Comparison of ENCODE assay signal across 8 mouse cellular contexts in genomic region chr19:41618153-41618657, GRCm38 (mm10). TPM values are rescaled to one million over a fixed set of nuclear protein-coding genes. Genes with fewer than 3 reads are reported as not detected.
DNase-seq lines count a peak whose midpoint lies in the region; ATAC-seq and TF ChIP-seq lines count a peak whose summit lies in the region.
"Had no signal": no experiment of that assay in that cellular context is flagged by ENCODE, and none has a peak within 500 bp of the region (broad histone marks: within the 10 kb centered on the region; RNA-seq: fewer than 3 reads in every experiment).

No protein-coding gene starts in this region.

- H3K9ac ChIP-seq in forebrain, embryonic 14.5 days (ENCODE audit: low read length), result no peak overlapping the region
- no peak overlapping the region for H3K9ac ChIP-seq in midbrain, embryonic 15.5 days

- ATAC-seq in forebrain, embryonic 14.5 days, result peak; percentile 55; the same call in 1 of the 2 replicates
- no peak for ATAC-seq in midbrain, embryonic 15.5 days (replicated peaks)

- 41% methylated on average over 6 of the region's 6 CpGs for WGBS in bone marrow, adult 2 months
- WGBS in forebrain, embryonic 14.5 days, result 40% methylated on average over 6 of the region's 6 CpGs
- WGBS in midbrain, embryonic 15.5 days, result 53% methylated on average over 6 of the region's 6 CpGs

- intact Hi-C loops in left cerebral cortex, postnatal 14 days (cut with DNase I), result no loop called here
- intact Hi-C loops in left cerebral cortex, postnatal 36 days (cut with DNase I), result loop anchor here (10.0 kb wide), 1 partner anchor 303 kb away; no protein-coding TSS in a partner anchor

- no peaks in the 10 kb centered on the region for H3K36me3 ChIP-seq in forebrain, embryonic 14.5 days (ENCODE audit: control insufficient read depth, insufficient read depth, low read length)
- H3K36me3 ChIP-seq in midbrain, embryonic 15.5 days (replicated peaks), result no peaks in the 10 kb centered on the region

- no peaks in the 10 kb centered on the region for H3K9me3 ChIP-seq in forebrain, embryonic 14.5 days (replicated peaks; ENCODE audit: control insufficient read depth, low read length)
- H3K9me3 ChIP-seq in midbrain, embryonic 15.5 days, result no peaks in the 10 kb centered on the region

- no peak for TF ChIP-seq CTCF in bone marrow, adult 2 months (IDR thresholded peaks at IDR 0.05; ENCODE audit: control insufficient read depth, insufficient read depth, low read length)

- peak; percentile 31 to 60 for DNase-seq in left cerebral cortex, postnatal 14 days (ENCODE audit: low spot score in 2 of 2)
- no peak for DNase-seq in left cerebral cortex, postnatal 36 days (ENCODE audit: low spot score in 2 of 2)
- DNase-seq in forebrain, embryonic 14.5 days (ENCODE audit: low spot score), result peak; percentile 88
- DNase-seq in cerebellum, adult 11-12 months, result no peak
- no peak for DNase-seq in thymus, postnatal 25 days
- DNase-seq: thymus, postnatal 4 days had no signal

- H3K4me3 ChIP-seq in bone marrow, adult 2 months (replicated peaks; ENCODE audit: control insufficient read depth, low read depth, low read length), result no peak overlapping the region
- no peak overlapping the region for H3K4me3 ChIP-seq in forebrain, embryonic 14.5 days (ENCODE audit: low read depth, low read length)
- no peak overlapping the region for H3K4me3 ChIP-seq in midbrain, embryonic 15.5 days

- TF ChIP-seq POLR2A in bone marrow, adult 2 months (IDR thresholded peaks at IDR 0.05; ENCODE audit: borderline replicate concordance, control insufficient read depth, low read depth, low read length), result no peak

- peak overlapping the region; percentile 26; the same call in 1 of the 2 replicates for H3K27ac ChIP-seq in bone marrow, adult 2 months (ENCODE audit: control insufficient read depth, insufficient read depth, low read depth, low read length, poor library complexity)
- H3K27ac ChIP-seq in forebrain, embryonic 14.5 days (ENCODE audit: low read depth, low read length), result peak overlapping the region; percentile 58
- H3K27ac ChIP-seq in midbrain, embryonic 15.5 days, result 0 out of 2 replicates have a peak overlapping the region, but pooled peaks have one; percentile 17

- no peak overlapping the region for H3K4me2 ChIP-seq in forebrain, embryonic 14.5 days (ENCODE audit: low read length)
- H3K4me2 ChIP-seq in midbrain, embryonic 15.5 days, result no peak overlapping the region

- no peaks in the 10 kb centered on the region for H3K27me3 ChIP-seq in forebrain, embryonic 14.5 days (replicated peaks; ENCODE audit: control insufficient read depth, insufficient read depth, low read length)
- no peaks in the 10 kb centered on the region for H3K27me3 ChIP-seq in midbrain, embryonic 15.5 days (replicated peaks)

- peaks cover 4% of the 10 kb centered on the region for H3K4me1 ChIP-seq in bone marrow, adult 2 months (ENCODE audit: control insufficient read depth, insufficient read depth, low read length)
- H3K4me1 ChIP-seq in forebrain, embryonic 14.5 days (ENCODE audit: control insufficient read depth, insufficient read depth, low read length), result peaks cover 22% of the 10 kb centered on the region
- H3K4me1 ChIP-seq in midbrain, embryonic 15.5 days, result peaks cover 38% of the 10 kb centered on the region

RNA-seq across cellular contexts. Expression of gene Gm340, which starts 36.0 kb away (rescaled TPM):
- 10 to 100 TPM in 1 of 2 experiments, 1 to 10 TPM in 1; 9.6 to 11.4 TPM for total RNA-seq in left cerebral cortex, postnatal 14 days (2021)
- 10 to 100 TPM; 12.2 to 15.2 TPM for total RNA-seq in left cerebral cortex, postnatal 36 days (2021)
- 4.7 and 10.7 TPM in 2 replicates for polyA plus RNA-seq in bone marrow, adult 2 months (2011; ENCODE audit: insufficient read depth, insufficient read length, low replicate concordance, missing spikeins)
- 4.0 and 5.7 TPM in 2 replicates for polyA plus RNA-seq in forebrain, embryonic 14.5 days (2014; fragmentation: Nextera tagmentation; extraction: Ambion mirVana)
- 2.5 and 2.6 TPM in 2 replicates for polyA plus RNA-seq in midbrain, embryonic 15.5 days (2015; fragmentation: Nextera tagmentation; extraction: Ambion mirVana)

Comparison
In these comparisons a context has a peak if more than half of its experiments do, and no peak if none do; other contexts are left out.
1. DNase-seq: peak in left cerebral cortex, postnatal 14 days (2 of 2) and forebrain, embryonic 14.5 days (single experiment); none in left cerebral cortex, postnatal 36 days (0 of 2), cerebellum, adult 11-12 months (single experiment) and thymus, postnatal 25 days (single experiment).
2. Peak in every context shown above with its lines, with median percentiles within 50 percentile points of each other: H3K27ac ChIP-seq.